Mouse (Mus musculus) ovary, postnatal 14 days (tissue): ENCODE data around the gene Fbxl8.
A peak's percentile ranks its signal among the peaks of the same experiment; 100 is the strongest.
"Not testable (repeated sequence)": the region's sequence is repeated elsewhere in the genome, so short reads cannot be mapped to it uniquely, and the experiment has no call there.

Source experiments
- DNase-seq: peaks from one replicate; pipeline ENCODE4 v3.0.0; 2022; ENCODE audit warnings: low spot score

The Fbxl8 gene

DNA sequence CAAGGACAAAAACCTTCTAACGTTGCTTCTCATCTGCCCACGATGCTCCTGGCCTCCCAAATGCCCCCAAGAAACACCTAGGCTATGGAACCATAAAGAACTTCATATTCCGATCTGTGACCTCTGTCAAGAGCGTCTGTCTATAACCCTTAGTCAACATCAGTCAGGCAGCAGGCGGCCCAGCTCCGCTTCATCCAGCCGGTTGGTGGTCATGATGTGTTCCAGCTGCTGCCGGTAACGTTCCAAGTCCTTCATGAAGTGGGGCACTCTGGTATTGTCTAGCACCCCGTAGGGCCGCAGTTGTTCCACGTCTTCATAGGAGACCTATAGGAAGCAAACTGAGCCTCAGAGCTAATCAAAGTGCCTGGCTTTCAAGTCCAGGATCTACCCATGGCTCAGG, 17.4 kb downstream of the Fbxl8 start:
- DNase-seq = no peak

DNA sequence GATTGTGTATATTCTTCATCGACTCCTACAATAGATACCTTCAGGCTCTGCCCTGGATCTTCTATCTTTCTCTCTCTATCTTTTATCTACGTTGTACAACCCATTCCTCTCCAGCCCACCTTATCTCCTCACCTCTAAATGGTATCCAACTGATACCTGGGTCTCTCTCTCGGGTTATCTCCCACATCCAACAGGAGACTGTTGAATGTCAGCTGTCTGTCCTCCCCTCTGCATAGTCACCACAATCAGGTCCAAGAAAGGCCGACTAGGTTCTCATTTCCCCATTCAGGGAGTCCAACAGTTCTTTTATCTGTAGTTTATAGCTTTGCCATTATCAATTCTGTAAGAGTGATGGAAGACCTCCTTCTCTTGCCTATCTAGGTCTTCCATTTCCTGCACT, 17.8 kb downstream of the Fbxl8 start:
- no peak for DNase-seq

GRCm38 (mm10) chr8:105283074-105283473, 18.6 kb downstream of the Fbxl8 start:
- DNase-seq = no peak

- DNase-seq = no peak
Observed at GRCm38 (mm10) chr8:105285514-105285913, 21.1 kb downstream of the Fbxl8 start.

DNA sequence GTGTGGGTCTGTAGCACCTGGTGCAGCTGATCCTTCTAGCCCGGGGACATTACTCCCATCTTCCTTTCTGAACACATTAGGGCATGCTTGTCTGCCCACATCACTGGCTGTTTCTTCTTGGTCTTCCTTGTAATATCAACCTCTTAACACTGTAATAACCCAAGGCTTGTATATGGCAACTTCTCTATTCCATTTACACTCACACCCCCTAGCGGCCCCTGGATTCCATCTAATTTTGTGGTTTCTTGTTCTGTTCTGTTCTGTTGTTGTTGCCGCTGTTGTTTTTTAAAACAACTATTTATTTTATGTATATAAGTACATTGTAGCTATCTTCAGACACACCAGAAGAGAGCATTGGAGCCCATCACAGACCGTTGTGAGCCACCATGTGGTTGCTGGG, 22.5 kb downstream of the Fbxl8 start:
- no peak for DNase-seq

GRCm38 (mm10) chr8:105288231-105288630, 23.8 kb downstream of the Fbxl8 start:
- DNase-seq = no peak

DNA sequence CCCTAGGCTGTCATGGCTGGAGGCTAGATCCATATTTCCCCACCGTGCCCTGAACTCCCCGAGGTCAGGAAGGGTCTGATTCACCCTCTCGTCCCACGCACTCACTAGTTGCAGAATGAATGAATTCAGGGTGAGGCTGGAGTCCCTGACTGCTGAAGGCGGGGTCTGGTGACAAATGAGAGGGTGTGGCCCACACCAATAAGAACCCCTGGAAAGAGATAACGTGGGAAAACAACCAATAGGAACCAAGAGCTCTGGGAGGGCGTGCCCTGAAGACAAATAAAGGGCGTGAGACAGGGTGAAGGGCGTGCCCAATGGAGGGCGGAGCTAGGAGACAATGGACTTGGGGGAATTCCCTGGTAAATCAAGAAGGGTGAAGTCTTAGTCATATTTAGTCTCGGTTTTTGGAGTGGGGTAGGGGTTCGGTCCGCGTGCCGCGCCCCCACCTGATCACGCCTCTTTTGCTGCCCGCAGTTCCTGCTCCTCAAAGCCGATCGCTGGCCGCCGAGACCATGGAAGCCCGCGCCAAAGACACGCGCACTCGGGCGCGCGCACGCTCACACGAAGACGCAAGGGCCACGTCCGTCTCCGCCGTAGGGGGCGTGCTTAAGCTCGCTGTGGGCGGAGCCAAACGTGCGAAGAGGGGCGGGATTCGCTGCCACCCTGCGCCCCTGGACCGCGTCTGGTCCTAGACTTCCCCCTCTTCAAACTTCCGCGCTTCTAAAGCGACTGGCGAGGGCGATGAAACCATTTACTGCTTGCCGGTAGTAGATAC, 24.7 kb downstream of the Fbxl8 start:
- DNase-seq = peak; percentile 91

- DNase-seq = no peak
Observed at GRCm38 (mm10) chr8:105289805-105290460, 25.5 kb downstream of the Fbxl8 start, which contains the start of gene 4931428F04Rik. 4931428F04Rik (minus strand) TSS chr8:105289864.

DNA sequence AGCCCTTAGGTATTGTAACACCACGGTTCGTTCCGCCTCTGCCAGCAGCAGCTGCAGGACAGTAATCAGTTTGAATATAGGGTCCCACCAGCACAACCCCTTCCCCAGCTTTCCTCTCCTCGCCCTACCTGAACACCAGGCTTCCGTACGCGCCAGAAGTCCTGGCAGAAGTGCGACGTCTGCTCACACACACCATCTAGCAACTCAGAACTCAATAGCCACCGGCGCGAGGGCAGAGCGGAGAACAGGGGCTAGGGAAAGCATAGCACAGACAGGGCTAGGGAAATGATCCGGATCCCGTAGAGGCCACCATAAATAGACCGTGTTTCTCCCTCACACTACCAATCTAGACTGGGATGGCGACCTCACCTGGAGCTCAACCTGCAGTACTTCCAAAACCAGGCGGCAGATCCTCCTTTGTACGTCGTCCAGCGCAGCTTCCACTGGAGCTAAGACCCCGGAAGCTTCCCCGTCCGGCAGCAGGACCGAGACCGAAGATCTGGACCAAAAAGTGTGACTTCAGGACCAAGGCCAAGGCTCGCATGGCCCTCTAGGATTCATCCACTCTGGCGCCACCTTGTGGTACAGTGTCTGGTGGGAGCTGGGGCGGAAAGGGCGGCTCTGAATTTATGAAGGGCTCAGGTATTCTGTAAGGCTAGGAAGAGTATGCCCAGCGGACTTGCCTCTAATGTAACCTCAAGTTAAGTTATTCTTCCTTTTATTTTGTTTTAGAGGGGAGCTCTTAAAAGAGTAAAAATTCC, 26.3 kb downstream of the Fbxl8 start:
- DNase-seq = peak; percentile 89

- DNase-seq = not testable (repeated sequence)
Observed at GRCm38 (mm10) chr8:105291364-105291763, 26.9 kb downstream of the Fbxl8 start.

DNA sequence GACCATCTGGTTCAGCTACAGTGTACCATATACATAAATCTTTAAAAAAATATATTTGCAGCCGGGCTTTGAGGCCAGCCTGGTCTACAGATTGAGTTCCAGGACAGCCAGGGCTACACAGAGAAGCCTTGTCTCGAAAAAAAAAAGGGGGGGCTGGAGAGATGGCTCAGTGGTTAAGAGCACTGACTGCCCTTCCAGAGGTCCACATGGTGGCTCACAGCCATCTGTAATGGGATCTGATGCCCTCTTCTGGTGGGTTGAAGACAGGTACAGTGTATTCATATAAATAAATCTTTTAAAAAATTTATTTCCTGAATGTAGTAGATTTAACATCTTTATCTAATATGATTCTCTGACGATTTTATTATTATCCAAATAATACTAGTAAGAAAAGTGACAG, 27.4 kb downstream of the Fbxl8 start:
- not testable (repeated sequence) for DNase-seq

DNA sequence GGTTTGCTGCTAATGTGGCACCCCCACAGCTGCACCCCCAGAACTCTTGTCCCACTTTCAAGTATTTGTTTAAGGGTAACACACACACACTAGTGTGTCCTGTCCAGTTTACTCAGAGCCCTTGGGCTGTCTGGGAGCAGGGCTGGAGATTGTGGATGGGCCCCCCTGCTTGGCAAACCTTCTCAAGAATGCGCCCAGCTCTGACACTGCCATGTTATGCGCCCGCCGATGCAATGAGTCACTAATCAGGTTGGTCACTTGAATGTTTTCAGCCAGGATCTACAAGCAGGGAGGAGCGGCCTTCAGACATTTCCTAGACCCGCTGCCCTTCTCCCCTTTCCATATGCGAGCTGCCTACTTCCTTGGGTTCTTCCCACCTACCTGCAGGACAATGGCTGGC, 28.0 kb downstream of the Fbxl8 start:
- DNase-seq = no peak

DNA sequence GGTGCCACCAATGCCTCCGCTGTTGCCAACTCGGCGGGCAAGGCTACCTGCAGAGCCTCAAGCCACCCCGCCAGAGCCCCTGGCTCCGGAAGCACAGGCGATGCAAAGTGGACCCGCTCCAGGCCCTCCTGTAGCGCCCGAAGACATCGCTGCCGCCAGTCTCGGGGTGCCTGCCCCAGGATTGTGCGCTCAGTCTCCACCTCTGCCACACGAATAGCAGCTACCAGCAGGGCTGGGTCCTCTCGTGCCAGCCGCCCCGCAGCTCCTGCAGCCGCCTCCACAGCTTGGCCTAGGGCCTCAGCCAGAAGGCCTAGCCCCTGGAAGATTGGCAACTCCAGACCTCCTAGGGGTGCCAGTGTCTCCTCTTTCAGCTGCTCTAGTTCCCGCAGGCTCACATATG, 29.0 kb downstream of the Fbxl8 start:
- no peak for DNase-seq

- no peak for DNase-seq
Observed at GRCm38 (mm10) chr8:105294776-105295175, 30.3 kb downstream of the Fbxl8 start.

DNA sequence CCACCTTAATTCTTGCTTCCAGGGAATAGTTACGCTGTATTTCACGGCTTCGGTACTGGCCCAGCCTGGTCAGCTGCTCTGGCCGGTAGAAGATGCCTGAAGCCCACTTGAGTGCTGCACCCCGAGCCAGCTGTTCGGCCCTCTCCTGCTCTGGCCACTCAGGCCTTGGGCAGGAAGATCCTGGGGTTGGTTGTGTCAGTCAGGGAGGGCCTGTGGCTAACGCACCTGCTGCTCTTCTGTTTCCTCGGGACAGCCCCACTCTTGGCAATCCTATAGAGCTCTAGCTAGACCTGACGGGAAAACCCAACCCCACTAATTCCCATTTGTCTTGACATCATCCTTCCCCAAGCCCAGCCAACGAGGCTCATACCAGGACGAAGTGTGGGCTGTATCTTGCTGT, 30.8 kb downstream of the Fbxl8 start:
- DNase-seq = no peak

DNA sequence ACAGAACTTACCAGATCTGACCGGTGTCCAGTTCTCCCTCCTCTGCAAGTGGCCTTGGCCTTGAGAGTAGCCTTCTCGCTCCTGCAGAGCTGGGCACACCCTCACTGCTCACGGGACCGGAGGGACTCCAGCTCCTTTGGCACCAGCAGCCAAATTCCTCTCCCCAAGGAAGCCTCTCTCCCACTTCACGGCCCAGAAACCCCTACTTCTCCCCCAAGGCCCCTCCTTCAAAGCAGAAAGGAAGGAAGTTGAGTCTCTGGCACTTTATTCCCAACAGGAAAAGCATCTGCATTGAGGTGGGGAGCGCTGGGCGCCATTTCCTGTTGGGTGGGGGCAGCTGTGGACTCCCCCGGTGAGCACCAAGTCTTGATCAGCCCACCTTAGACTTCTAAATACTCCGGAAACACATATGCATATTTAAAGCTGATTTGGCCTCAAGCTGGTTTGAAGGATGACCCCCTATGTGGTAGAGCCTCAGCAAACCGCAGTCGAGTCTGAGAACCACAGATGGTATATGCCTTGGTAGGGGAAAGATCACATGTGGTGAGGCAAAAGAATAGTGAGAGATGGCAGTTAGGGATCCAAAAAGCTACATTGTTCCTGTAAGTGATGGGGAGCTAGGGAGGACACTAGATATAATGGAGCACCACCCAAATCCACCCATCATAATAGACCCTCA, 31.6 kb downstream of the Fbxl8 start, which contains the start of gene Exoc3l:
Gene Exoc3l (minus strand): TSS at position 207 of the 679 bp plus-strand sequence.
- DNase-seq = no peak

DNA sequence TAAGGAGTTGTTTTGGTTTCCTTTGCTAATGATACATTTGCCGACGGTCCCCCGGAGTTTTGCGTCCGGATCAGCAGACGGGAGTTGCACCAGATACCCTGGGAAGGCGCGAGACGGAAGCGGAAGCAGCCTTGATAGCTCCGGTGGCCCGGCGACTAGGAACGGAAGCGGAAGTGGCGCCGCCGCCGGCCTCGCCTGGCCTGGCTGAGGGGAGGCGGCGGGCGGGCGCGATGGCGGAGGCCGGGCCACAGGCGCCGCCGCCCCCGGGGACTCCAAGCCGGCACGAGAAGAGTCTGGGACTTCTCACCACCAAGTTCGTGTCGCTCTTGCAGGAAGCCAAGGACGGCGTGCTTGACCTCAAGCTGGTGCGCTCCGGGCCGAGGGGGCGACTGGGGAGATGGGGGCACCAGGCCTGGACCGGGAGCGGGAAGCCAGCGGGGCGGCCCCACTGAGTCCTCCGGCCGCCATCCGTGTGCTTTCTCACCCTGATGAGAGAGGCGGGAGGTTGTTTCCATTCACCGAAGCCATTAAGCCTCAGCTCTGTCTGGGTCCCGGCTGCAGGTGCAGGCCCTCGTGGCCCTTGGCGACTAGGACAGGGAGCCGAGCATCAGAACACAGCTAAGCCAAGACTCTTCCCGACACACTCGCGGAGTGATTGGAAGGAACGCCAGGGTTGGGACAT, 33.2 kb downstream of the Fbxl8 start, which contains the start of gene E2f4:
Gene E2f4 (plus strand): TSS at position 153 of the 682 bp plus-strand sequence.
- DNase-seq = peak; percentile 82

GRCm38 (mm10) chr8:105298351-105299252, 34.2 kb downstream of the Fbxl8 start:
- no peak for DNase-seq

DNA sequence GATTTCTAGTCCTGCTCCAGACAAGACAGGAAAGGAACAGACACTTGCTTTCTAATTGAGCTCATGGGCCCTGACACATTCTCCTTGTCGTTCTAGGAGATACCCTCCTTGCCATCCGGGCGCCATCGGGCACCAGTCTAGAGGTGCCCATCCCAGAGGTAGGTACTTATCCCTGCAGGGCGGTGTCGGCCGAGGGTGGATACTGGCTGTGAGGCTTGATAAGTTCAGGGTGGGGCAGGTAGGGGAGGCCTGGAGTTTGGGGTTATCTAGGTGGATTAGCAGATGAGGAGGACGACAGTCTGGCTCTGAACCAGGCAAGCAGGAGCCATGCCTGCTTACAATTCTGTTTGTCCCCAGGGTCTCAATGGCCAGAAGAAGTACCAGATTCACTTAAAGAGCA, 35.5 kb downstream of the Fbxl8 start:
- no peak for DNase-seq

DNA sequence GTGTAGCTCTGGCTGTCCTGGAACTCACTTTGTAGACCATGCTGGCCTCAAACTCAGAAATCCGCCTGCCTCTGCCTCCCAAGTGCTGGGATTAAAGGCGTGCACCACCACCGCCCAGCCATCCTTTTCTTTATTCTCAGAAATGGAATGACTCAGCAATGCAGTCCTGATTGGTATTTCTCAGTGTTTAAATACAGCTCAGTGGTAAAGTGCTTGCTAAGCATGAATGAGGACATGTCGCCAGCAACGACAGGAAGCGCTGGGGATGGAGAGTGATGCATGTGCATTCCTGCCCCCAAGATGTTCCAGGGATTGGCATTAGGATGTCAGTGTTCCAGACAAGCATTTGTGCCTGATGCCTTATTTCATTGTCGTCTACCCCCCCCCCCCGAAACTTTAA, 38.9 kb downstream of the Fbxl8 start:
- no peak for DNase-seq
